Mouse (Mus musculus): Measurements from ENCODE around the gene Kremen1.

The Kremen1 gene

GRCm38 (mm10) chr11:5215401-5216187, 45.8 kb downstream of the Kremen1 start:
- peak; percentile 42 for DNase-seq

- DNase-seq, result no peak
These were observed 46.8 kb downstream of the Kremen1 start for GRCm38 (mm10) chr11:5214483-5215040.

- DNase-seq, result no peak
These were observed 58.3 kb downstream of the Kremen1 start for GRCm38 (mm10) chr11:5203054-5203453.

- DNase-seq, result no peak
These were observed 59.3 kb downstream of the Kremen1 start for GRCm38 (mm10) chr11:5201799-5202680.

GRCm38 (mm10) chr11:5199879-5200278, 61.5 kb downstream of the Kremen1 start:
- DNase-seq, result no peak

- DNase-seq, result no peak
These were observed 64.3 kb downstream of the Kremen1 start for GRCm38 (mm10) chr11:5197068-5197467.

- no peak for DNase-seq
These were observed 64.8 kb downstream of the Kremen1 start for GRCm38 (mm10) chr11:5196583-5196982.

- DNase-seq, result no peak
These were observed 67.8 kb downstream of the Kremen1 start for GRCm38 (mm10) chr11:5193576-5193881.

- no peak for DNase-seq
These were observed 68.3 kb downstream of the Kremen1 start for GRCm38 (mm10) chr11:5192840-5193575.

- no peak for DNase-seq
These were observed 69.3 kb downstream of the Kremen1 start for GRCm38 (mm10) chr11:5192084-5192516.

- DNase-seq, result no peak
These were observed 72.0 kb downstream of the Kremen1 start for GRCm38 (mm10) chr11:5189239-5189933.

GRCm38 (mm10) chr11:5188170-5188569, 73.2 kb downstream of the Kremen1 start:
- no peak for DNase-seq

GRCm38 (mm10) chr11:5184832-5185231, 76.5 kb downstream of the Kremen1 start:
- no peak for DNase-seq

- peak; percentile 43 for DNase-seq
These were observed 77.1 kb downstream of the Kremen1 start for GRCm38 (mm10) chr11:5184250-5184649.

GRCm38 (mm10) chr11:5182870-5183269, 78.5 kb downstream of the Kremen1 start:
- no peak for DNase-seq

- peak; percentile 96 for DNase-seq
These were observed 79.4 kb downstream of the Kremen1 start for GRCm38 (mm10) chr11:5181850-5182404.

GRCm38 (mm10) chr11:5179391-5179790, 82.0 kb downstream of the Kremen1 start:
- peak; percentile 47 for DNase-seq

GRCm38 (mm10) chr11:5177171-5177570, 84.2 kb downstream of the Kremen1 start:
- DNase-seq, result peak; percentile 82

- DNase-seq, result peak; percentile 70
These were observed 84.7 kb downstream of the Kremen1 start for GRCm38 (mm10) chr11:5176685-5177084.

GRCm38 (mm10) chr11:5175866-5176265, 85.5 kb downstream of the Kremen1 start:
- DNase-seq, result no peak

- DNase-seq, result no peak
These were observed 86.2 kb downstream of the Kremen1 start for GRCm38 (mm10) chr11:5175141-5175540.

- no peak for DNase-seq
These were observed 88.5 kb downstream of the Kremen1 start for GRCm38 (mm10) chr11:5172861-5173260.

Measured in thymus, postnatal 14 days (tissue).